Mouse (Mus musculus) thymus, adult 18-20 months (tissue): Measurements from ENCODE around the gene Pidd1.
A peak's percentile ranks its signal among the peaks of the same experiment; 100 is the strongest.

Experiments
- DNase-seq, 2 experiments: peaks; one replicate each; pipeline ENCODE4 v3.0.0; 2022; ENCODE audit warnings: mixed read lengths in 2 of 2

Pidd1 gene

DNA sequence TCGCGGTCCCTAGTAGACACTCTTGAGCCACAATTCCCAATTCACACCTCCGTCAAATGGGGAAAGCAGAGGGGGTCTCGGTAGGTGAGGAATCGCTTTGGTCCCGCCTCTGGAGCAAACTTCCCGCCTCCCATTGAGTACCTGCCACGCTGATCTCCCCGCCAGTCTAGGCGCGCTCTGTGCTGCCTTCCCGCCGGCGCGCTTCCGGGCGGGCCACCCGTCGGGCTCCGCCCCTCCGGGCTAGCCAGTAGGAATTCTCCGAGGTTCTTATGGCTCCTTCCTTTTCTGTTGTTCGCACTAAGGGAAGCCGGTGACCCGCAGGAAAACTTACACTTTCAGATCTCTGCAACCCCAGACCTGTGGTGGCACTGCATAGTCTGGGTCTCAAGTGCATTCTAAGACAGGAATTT, at the start of gene Pidd1:
Pidd1 (minus strand) TSS at position 198 of the 410 bp plus-strand sequence.
- peak; percentile 59 to 61 for DNase-seq

DNA sequence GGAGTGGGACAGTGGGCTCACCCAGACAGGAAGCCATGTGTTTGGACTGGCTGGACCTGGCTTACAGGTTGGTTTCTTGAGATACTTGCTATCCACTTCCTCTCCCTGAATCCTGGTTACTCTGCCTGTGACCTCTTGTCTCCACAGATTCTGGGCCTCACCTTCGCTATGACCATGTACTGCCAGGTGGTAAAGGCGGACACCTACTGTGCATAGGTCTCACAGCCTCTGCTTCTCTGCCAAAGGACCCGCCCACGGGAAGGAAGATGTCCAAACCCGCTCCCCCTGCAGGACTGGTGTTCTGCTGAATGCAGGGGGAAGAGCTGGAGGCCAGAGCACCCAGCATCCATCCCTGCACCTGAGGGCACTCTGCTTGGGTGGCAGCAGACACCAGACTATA, 48.9 kb upstream of the Pidd1 start:
- no peak for DNase-seq

DNA sequence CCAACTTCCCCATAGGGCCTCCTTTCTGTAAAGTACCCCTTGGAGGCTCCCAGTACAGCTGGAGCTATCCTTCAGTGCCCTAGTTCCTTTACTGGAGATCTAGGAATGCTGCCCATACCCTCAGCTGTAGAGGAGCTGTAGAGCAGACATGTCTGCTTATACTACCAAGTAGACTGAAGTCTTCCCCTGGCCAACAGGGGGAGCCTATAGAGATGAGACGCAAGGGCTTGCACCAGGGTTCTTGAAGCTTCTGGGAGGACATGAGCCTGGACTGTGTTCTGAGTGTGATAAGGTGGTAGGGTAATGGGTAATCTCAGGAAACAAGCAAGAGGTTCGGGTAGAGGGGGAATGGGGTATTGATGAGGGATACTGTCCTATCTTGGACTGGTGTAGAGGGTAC, 47.3 kb upstream of the Pidd1 start:
- DNase-seq: no peak

DNA sequence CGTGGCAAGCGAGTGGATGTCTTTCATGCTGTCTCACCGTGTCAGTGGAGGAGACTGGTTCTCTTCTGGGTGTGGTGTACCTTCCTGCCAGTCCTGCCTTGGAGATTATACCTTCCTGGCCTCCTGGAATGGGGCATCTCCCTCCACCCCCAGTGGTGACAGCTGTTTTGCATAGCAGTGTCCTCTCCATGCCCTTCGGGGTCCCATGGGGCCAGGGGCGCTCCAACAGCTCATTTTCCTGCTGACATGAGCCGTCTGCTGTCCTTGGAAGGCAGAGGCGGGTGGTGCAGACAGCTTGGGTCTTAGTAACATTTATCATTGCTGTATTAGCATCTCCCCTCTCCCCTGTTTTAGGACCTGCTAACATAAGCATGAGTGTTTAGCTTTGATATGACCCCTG, 43.3 kb upstream of the Pidd1 start:
- no peak for DNase-seq

DNA sequence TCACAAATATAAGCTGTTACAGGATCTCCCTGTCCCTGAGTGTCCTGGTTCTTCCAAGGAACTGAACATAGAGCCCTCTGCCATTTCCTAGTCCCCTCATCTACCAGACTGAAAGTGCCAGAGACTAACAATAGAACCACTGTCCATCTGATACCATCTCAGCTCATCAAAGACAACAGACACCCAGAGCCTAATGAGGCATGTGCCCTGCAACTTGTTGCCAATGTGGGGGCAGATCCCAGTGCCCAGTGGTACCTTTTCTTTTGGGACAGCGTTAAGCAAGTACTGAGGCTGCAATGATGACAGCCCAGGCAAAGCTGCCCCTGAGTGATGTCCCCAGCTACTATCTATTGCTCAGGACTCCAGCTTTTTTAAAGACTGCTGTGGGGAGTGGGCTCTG, 42.4 kb upstream of the Pidd1 start:
- DNase-seq: no peak

DNA sequence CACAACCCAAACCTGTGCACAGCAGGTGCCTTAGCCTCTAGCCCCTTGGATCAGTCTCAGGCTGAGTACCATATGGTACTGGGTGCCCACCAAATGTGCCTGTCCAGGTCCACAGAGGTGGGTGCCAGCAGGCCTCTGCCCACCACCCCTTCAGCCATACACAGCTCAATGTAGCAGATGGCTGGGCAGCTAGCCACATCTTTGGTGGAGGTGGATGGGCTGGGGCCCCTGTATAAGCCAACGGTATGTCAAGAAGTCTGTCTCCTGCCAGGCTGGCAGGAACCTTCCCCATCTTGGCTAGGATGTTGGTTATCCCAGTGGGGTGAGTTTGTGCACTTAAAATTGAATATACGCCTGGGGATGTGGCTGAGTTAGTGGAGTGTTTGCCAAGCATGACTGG, 41.8 kb upstream of the Pidd1 start:
- no peak for DNase-seq

DNA sequence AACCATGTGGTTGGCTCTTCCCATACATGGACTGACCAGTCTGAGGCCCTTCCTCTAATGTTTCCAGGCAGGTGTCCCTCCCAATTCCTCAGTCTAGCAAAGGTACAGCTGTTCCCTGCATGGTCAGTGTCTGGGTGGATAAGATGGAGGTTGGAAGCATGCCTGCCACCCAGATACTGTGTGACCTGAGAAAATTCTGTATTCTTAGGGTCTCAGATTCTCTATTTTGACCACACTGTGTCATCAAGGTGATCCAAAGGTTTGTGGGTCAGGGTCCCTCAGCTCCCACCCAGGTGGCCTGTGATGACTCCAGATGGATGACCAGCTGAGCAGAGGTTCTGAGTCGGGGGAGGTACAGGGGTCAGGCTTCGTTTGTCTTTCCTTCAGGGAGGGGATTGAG, 41.4 kb upstream of the Pidd1 start:
- DNase-seq: no peak

DNA sequence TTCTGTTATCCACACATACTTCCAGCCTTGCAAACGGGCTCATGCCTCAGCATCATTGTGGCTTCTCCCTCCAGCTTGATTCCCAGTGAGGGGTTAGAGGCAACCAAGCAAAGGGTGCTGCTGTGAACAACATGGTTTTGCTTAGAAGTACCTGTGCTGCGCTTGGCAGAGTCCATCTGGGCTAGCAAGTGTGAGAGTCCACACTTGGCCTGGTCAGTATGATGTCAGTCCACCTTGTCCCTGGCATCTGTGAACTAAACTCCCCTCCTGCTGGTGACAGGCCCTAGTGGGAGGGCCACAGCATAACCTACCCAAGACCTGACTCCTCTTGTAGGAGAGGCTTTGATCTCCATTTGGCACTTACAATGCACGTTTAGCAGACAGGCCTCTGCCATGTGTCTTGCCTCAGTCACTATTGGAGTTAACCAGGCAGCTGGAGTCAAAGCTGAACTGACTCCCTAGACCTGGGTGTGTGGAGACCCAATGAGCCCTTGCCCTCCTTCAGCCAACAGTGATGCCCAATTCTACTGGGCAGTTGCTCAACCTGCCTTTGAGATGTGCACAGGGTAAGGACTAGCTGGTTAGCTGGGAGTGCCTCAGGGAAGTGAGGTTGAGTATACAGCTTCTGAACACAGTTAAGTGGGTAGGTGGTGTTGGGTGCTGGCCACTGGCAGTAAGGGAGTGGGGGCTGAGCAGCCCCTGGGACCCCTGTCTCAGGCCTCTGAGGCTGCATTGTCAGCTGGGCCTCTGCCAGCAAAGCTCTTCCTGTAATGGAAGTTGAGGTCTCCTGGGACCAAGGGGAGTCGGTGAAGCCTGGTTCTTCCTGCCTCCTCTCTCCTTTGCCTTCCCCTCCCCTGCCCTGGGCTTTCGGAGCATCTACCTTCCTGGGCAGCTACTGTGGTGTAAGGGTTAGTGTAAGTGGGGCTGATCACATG, 40.6 kb upstream of the Pidd1 start:
- DNase-seq: no peak

DNA sequence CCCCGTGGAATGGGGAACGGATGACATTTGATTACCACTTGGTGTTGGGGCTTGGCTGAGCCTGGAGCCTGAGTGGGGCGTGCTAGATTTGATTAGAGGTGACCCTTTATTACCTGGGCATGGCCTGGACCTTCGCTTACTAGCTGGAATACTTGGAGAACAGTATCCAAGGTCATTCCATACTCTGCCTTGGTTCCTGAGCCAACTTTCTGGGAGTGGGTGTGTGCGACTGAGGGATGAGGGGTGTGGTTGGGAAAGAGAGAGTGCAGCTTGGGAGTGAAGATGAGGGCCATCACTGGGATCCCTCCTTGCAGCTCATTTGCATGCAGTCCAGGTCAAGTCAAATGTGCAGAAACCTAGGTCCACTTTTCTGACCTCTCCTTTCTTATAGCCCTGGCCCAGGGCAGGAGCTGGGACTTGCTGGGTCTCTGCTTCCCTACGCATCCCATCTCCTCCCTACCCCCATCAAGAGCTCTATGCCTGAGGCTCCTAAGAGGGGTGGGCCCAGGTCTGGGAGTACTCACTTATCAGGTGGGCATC, 39.4 kb upstream of the Pidd1 start:
- no peak for DNase-seq

DNA sequence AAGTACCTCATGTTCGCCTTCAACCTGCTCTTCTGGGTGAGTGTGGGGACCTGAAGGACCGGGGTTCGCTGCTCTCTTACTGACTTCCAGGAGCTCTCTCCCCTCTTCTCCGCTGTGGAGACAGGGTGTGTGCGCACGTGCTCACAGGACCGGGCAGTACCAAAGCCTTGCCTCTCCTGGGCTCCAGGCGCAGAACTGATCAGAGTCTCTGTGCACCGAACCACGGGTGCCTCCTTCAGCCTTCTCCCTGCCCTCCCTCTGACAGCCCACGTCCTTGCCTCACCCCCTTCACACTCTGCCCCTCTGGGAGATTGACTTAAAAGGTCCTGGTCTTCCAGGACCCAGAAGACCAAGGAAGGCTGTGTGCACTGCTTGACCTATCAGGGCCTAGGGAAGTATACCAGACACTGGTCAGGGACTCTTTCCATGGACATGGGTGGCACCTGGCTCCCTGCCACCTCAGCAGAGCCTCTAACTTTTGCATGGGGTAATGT, 38.8 kb upstream of the Pidd1 start:
- DNase-seq: no peak

DNA sequence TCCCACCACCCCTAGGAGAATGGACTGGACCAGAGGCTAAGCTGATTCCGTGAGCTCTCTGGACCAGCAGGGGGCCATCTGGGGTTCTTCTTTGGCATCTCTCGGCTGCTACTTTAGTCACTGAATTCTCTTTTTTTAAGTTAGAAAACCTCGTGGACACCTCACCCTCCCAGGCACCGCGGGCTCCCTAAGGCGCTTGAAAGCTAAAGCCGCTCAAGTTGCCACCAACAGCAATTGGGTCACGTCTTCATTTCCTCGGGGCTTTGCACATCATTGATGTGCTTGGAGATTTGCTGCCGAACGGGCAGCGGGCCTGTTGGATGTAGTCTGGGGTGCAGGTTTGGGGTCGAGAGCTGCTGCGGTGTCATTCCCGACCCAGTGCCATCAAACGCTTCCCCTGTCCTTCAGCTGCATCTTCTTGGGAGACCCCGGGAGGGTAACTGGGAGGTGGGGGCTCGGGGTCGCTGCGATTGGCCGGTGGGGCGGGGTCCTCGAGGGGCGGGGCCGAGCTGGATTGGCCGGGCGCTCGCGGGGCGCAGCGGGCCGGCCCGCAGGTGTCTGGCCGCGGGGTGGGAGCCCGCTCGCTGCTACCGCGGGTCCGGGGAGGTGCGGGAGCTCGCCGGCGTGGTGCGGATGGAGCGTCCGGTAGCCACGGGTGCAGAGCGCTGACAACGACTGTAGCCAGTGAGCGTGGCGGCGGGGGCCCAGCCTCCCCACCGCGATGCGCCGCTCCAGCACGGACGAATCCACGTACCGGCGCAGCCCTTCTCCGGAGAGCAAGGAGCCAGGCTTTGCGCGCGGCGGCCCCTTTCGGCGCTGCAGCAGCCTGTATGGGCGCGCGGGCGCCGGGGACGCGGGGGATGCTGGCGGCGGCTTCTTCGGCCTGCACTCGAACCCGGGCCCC, 37.9 kb upstream of the Pidd1 start:
- no peak for DNase-seq

DNA sequence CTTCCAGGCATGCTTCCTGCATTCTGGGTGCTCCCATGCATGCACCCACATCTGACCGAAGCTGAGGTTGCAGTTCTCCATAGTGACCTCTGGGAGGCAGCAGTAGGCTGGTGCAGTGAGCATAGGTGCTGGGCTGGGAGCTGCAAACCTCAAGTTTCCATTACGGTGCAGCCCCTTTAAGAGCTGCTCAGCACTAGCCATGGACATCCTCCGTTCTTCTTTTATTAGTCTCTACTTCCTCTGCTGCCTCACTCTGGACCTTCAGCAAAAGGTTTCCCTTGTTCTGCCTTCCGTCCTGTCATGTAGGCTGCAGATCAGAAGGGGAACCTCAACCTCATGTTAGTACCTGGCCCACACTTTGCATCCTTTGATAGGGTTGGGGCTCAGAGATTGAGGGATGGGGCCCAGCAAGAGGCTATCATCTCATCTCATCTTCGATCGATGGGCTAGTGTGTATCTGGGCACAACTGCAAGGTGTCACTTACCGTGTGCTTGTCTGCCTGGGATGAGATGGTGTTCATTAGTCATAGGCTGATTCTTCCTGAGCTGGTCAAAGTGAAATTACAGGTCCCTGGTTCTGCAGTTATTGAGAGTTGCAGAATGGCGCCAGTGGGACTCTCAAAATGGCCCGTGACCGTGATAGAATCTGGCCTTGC, 37.1 kb upstream of the Pidd1 start:
- DNase-seq: peak; percentile 48 to 60

DNA sequence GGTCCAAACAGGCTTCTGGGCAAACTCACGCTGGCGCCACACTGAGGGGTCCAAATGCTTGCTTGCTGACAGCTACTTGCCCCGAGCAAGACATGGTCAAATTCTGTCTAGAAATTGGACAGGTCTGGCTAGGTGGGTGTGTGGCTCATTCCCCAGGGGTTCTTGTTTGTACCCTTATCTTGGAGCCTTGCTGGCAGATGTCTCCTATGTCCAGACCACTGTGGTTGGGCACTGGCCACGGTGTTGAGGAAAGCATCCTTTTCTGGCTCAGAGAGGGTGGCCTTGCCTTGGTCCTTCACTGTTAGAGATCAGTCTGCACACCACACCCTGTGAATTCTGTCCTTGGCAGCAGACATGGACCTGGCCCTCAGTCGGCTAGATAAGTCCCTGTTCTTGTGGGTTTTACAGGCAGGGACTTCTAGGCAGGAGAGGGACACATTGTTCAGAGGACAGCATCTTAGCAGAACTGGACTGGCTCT, 34.5 kb upstream of the Pidd1 start:
- no peak for DNase-seq

DNA sequence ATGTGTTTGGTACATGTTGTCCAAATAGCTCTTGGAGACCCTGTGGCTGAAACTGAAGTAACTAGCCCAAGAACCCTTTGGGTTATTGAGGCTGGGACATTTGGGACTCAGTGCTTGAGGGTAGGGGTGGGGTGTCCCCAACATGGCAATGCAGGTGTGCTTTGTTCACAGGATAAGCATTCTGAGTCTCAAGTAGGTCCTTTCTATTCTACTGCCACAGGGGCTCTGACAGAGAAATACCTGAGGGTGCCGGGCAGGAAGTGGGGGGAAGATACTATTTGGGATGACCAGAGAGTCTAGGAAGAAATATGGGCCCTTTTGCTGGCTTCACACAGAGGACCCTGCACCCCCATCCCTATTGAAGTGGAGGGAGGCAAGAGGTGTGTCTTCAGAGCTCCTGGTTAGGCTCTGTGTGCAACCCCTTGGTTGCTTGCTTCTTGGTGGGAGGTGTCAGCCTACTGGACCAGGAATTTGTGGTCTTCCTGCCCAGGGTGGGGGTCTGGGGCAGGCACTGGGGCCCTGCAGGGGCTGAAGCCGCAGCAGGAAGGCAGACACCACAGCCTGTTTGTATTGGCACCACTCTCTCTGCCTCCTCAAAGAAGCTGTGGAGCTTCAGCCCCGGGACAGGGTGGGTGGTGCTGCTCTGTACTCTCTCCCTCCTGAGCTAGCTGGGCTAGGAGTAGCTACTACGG, 33.9 kb upstream of the Pidd1 start:
- DNase-seq: no peak

DNA sequence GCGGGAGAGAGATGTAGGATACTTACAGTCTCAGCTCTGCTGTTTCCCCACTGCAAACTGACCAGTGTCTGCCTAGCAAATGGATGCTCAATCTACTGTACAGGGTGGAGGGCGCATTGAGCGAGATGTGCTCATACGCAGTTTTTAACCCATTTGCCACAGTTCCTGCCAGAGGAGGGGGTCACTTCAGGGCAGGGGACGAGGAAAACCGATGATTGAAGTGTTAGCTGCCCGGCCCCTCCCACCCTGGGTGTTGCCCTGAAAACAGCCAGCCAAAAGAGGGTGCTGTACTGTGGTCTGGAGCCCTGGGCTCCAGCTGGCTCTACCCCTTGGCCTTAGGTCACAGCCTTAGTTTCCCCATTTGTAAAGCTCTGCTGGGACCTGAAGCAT, 33.2 kb upstream of the Pidd1 start:
- no peak for DNase-seq

DNA sequence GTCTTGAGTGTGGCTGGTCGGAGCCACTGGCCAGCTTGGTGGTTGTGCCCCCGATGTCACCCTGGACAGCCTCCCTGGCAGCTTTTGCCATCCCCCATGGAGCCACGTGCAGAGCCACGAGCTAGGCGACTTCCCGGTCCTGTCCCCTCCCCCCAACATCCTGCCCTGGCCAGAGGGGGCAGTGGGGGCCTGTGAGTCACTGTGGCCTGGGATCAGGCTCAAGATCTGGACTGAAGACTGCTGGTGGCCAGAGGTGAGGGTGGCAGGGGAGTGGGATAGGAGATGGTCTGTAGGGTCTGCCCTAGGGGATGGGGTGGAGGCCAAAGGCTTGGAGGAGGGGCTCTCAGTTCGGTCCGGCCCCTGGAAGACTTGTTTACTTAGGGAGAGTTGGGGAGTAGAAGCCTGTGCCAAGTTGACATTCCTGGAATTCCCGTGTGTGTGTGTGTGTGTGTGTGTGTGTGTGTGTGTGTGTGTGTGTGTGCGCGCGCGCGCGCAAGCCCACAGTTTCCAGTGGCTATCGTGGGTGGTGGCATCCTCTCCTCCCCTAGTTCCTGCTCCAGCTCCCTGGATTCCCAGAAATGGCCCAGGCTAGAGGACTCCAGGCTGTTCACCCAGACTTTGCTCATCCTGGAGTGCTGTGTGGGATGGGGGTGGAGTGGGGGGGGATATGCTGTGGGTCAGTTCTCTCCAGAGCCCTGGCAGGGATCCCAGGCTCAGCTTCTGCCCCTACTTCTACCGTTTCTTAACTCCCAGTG, 32.6 kb upstream of the Pidd1 start:
- DNase-seq: peak in 1 of 2 experiments; percentile 37

DNA sequence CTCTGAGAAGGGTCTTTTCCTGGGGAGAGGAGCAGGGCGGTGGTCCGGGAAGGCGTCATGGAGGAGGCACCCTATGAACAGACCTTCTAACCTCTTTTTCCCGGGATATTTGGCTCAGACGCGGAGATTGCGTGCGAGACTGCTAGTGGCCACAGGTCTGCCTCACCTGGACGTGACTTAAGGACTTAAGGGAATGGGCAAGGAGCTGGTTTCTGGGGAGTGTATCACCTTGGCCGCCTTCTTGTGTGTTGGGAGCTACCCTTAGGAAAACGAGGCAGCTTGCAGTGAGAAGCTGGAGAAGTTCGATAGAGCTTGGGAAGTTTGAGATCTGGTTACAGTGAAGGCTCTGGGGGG, 32.0 kb upstream of the Pidd1 start:
- no peak for DNase-seq

DNA sequence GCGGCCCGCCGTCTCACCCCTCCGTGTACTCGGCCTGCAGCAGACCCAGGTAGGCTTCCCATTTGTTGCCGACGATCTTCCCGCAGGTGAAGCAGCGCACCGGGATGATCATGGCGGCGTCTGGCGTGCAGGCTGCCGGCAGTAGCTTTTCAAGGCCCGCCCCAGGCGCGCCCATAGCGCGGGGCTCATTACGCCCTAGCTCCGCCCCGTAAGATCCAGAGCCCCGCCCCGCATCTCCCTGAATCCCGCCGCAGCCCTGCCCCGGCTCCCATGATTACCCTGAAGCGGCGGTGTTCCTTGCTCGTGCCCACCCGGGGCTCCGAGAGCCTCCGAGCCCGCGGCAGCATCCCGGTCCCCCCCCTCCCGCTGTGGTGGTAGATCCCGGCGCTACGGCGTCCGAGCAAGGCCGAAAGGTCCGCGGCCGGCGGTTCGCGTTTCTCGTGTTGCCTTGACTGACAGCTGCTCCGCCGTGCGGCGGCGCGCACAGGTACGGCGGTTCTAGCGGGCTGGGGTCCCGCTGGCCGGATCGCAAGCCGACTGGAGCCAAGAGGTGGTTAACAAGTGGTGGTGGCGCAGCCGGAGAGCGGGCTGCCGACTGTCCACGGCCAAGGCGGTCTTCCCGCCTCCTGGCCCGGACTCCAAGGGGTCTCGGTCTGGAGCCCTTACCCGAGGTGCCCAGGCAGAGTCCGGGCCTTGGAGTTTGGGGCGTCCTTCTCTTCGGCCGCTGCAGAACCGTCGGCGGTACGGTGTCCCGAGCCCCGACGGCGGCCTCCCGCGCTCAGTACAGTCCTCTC, 31.4 kb upstream of the Pidd1 start, which contains the start of the genes Polr2l and Tspan4:
Polr2l (minus strand) TSS at position 122 of the 794 bp plus-strand sequence.
Tspan4 (plus strand) TSS at position 230 of the 794 bp plus-strand sequence.
- peak; percentile 66 to 74 for DNase-seq

DNA sequence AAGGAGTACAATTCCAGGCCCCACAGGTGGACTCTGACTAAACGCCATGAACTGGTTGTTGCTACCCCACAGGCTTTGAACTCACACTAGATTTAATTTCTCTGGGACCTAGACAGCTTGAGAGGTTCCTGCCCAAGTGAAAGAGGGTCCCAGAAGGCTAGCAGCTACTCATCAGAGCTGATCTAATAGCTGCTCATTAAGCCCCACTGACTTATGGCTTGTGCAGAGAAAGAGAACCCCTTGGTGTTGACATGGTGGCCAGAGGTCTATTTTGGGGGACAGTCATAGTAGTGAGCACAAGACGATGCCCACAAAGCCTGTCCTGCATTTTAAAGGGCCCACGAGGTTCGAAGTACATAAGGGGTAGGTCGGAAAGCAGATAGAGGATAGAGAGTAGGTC, 30.3 kb upstream of the Pidd1 start:
- DNase-seq: no peak

DNA sequence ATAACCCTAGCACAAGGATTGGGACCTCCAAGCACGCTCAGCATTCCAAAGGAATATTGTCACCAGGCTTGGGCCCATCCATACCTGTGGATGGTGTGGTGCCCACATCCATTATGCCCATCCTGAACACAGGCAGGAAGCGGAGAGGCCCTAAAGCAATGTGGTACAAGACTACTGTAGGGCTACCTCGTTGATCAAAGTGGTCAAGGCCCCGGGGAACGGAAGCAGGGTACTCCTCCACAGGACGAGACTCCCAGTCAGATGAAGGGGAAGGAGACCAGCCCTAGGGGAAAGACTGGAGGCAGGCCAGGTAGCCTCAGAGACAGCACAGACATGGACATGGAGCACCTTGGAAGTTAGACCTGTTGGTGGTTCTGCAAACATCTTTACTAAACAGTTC, 28.9 kb upstream of the Pidd1 start:
- DNase-seq: no peak
